Mouse (Mus musculus) monocyte, adult 5-6 weeks (primary cell): ENCODE results near the gene Cfl1. TPM values are rescaled to one million over a fixed set of nuclear protein-coding genes. Genes with fewer than 3 reads are reported as not detected.

Source experiments
- ATAC-seq: fragments of 153-309, 156-312 bp; replicated peaks from 2 replicates; pipeline ENCODE4 v1.8.0; 2017; ENCODE audit warnings: mild to moderate bottlenecking; ENCODE audit not compliant: low TSS enrichment, insufficient number of reproducible peaks, severe bottlenecking, poor library complexity, low FRiP score
- total RNA-seq: library from RNA; stranded (forward); fragments of 200-1000, 200-491, 200-594 nt; gene quantifications from 3 replicates; pipeline ENCODE4 v1.2.3, GENCODE M21; 2017

The Cfl1 gene
- total RNA-seq, 1 experiment from 2014 or later: 931 TPM

- ATAC-seq: no peak
Observed at GRCm38 (mm10) chr19:5463212-5463611, 27.0 kb upstream of the Cfl1 start.

- ATAC-seq: 0 out of 2 replicates have a peak, but pooled peaks have one; percentile 28
Observed at GRCm38 (mm10) chr19:5463791-5464562, 26.3 kb upstream of the Cfl1 start.

DNA sequence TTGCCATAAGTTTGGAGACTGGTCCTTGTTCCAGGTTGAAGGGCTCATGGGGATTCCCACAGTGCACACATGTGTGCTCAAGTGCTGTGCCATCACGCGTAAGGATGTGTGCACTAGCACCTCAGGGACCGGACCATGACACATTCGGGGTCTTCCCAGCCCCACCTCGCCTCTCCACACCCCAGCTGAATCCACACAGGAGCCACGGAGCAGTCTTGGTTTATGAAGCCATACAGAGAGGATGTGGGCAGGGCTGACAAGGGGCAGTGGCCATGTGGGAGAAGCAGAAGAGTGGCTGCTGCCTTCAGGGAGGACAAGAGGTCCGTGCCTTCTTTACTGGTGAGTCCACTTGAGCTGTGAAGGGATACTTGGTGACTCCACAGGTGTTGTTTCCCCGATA lies 25.2 kb upstream of the Cfl1 start:
- no peak for ATAC-seq

DNA sequence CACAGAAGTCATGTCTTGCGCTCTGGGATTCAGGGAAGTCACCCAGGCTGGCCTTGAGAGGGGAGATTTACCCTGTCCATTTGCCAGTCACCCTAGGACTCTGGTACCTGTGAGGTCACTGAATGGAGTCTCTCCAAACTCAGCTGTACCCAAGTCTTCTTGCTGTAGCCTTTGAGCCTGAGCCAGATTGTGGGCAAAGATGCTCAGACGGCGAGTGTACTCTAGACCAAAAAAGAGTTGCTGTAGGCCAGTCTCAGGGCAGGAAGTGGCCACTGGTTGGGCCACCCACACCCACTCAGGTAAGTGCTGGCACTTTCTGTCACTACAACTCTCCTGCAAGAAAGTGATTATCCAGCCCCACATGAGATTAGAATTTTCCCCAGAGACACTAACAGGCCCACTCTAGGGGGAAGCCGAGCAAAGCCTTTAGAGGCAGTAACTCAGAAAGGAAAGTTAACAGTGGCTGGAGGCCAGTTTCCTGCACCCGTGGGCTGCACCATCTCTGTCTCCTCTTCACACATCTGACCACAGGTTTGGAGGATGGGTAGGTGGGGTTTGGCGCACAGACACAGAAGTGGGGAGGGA lies 23.2 kb upstream of the Cfl1 start:
- ATAC-seq: no peak

- ATAC-seq: no peak
Observed at GRCm38 (mm10) chr19:5468374-5468773, 21.9 kb upstream of the Cfl1 start, which contains the start of gene Ctsw. Gene Ctsw, minus strand, starts transcription at chr19:5468507.

- no peak for ATAC-seq
Observed at GRCm38 (mm10) chr19:5471846-5472245, 18.4 kb upstream of the Cfl1 start.

DNA sequence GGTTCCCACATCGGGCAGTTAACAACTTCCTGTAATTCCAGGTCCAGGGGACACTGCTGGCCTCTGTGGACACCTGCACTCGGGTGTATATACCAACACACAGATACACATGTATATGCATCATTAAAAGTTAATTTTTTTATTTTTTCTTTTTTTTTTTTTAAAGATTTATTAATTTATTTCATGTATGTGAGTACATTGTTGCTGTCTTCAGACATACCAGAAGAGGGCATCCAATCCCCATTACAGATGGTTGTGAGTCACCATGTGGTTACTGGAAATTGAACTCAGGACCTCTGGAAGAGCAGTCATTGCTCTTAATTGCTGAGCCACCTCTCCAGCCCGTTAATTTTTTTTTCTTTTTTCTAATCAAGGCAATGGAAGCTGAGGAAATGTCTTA lies 17.4 kb upstream of the Cfl1 start:
- ATAC-seq: no peak

DNA sequence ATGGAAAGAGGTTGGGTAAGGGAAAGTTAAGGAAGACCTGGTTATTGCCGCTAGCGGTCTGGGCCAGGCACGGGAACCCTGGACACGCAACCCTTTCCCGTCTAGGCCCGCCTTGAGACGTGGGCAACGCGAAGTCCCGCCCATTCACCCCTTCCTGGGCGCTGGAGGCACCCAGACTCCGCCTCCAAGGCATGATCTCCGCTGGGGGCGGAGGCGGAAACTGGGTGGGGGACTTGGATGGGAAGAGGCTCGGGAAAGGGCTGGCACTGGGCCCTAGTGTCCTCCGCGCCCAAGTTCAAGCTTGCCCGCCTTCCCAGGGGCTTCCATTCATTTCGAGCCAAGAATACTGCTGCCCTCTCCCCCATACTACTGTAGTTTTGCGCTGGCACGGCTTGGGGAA lies 16.5 kb upstream of the Cfl1 start, which contains the start of gene Efemp2:
TSS of gene Efemp2 (plus strand) at position 235 of the 400 bp plus-strand sequence.
- ATAC-seq: peak; percentile 40; the same call in 1 of the 2 replicates

- no peak for ATAC-seq
Observed at GRCm38 (mm10) chr19:5474281-5475068, 15.8 kb upstream of the Cfl1 start.

DNA sequence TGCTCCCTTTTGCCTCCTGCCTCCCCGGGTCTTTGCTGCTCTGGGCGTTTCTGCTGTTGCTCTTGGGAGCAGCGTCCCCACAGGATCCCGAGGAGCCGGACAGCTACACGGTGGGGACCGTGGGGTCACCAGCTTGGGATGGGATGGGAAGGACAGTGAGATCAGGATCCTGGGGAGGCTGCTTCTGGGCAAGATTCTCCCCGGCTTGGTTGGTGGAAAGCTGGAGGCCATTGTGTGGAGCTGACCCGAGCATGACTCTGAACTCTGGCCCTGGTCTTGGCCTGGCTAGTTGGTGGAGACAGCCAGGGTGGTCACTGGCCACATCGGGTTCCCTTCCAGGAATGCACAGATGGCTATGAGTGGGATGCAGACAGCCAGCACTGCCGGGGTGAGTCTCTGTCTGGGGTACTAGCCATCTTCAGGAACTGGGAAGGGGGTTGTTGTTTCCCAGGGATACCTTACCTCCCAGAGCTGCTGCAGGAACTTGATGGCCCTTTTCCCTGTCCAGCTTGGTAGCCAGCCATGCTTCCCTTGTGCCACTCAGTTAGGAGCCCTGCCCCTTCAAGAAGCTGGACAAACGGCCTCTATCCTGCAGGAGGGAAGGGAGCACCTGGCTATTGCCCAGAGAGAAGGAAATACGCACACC lies 15.1 kb upstream of the Cfl1 start:
- ATAC-seq: no peak

GRCm38 (mm10) chr19:5477004-5477667 lies 13.1 kb upstream of the Cfl1 start:
- ATAC-seq: no peak

- no peak for ATAC-seq
Observed at GRCm38 (mm10) chr19:5477668-5478300, 12.5 kb upstream of the Cfl1 start.

DNA sequence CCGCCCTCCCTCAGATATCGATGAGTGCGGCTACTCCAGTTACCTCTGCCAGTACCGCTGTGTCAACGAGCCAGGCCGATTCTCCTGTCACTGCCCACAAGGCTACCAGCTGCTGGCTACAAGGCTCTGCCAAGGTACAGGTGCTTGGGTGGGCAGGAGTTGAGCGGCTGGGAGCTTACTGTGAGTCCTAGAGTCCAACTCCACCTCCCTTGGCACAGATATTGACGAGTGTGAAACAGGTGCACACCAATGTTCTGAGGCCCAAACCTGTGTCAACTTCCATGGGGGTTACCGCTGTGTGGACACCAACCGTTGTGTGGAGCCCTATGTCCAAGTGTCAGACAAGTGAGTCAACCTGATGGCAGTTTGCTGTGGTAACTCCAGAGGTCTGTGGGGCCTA lies 10.2 kb upstream of the Cfl1 start:
- no peak for ATAC-seq

DNA sequence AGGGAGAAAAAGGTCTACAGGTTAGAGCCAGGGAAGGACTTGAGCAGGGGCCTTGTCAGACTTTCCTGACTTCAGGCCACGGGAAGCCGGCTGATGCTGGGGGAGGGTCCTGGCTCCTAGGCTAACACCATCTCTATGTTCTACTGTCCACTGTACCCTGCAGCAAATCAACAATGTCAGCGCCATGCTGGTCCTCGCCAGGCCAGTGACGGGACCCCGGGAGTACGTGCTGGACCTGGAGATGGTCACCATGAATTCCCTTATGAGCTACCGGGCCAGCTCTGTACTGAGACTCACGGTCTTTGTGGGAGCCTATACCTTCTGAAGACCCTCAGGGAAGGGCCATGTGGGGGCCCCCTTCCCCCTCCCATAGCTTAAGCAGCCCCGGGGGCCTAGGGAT lies 8.9 kb upstream of the Cfl1 start:
- no peak for ATAC-seq

DNA sequence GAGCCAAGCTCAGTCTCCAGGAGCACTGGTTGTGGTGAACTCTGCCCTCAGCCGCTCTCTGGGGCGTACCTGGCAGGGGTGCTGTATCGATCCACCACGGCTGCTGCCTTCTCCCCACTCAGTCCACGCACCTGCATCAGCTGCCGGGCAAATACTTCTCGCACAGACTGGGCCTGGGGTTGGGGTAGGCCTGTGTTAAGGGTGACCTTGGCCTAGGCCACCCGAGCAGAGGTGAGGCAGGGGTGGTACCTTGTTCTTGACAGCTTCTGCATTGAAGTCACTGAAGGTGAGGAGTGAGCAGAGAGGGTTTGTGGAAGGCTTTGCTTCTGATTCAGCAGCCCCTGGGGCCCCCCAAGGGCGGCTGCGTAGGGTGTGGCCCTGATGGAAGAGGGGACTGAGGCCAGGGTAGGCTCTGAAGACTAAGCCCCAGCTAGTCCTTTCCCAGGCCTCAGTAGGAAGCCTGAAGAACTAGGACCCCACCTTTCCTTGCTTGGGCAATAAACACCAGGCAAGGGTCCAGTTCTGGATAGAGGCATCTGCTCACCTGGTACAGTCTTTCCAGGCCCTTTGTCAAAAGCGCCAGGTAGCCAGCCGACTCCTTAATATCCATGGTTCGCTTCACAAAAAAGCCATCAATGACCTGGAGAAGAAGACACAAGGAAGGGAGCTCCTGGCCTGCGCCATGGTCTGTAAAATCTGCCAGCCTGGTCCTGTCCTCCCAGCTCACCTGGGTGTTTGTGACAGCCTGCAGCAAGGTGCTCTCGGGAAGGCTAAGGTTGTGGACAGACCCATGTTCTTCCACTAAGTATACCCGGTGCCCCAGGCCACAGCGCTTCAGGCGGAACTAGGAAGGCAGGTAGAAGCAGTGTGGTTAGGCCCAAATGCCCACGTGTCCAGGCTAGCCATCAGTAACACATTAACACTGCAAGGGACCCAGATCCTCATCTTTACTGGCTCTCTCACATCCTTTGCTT lies 6.6 kb upstream of the Cfl1 start:
- ATAC-seq: no peak

DNA sequence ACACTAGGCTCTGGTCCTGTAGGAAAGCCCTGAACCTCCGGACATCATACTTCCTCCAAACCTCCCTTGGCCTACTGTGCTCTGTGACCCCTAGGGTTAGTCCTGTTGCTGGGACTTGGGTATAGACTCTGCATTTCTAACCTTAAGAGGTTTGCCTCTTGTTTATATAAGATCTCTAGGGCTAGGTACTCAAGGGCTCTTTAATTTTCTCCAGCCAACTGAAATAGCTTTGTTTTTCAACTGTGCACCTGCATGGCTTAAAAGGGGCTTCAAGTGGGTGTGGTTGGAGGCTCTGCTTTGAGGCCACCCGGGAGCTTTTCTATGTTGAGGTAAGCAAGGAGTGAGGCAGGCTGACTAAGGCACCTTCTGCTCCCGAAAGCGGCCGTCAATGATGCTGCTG lies 5.8 kb upstream of the Cfl1 start:
- no peak for ATAC-seq

DNA sequence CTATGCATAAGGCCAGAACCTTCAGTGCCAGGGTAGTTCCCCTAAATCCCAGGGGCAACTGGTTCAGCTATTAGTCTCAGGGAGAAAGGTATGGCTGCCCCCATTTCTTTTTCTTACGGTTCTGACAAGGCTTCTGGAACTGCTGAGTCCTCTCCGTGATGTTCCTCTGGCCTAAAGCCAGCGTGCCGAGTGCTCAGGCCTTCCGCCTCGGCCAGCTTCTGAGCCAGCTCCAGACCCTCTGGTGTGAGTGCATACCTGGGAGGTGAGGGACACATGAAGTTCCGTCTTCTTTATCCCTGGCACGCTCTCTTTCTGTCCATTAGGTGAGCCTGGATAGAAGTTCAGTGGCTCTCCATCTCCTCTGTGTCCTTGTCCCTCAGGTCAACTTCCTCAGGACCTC lies 4.9 kb upstream of the Cfl1 start:
- ATAC-seq: no peak
